Mouse (Mus musculus): ENCODE data around the gene Pik3r1. TPM values are rescaled to one million over a fixed set of nuclear protein-coding genes. Genes with fewer than 3 reads are reported as not detected.

Pik3r1 gene
- total RNA-seq, 1 experiment, result 7.3 TPM

- H3K9ac ChIP-seq (ENCODE audit: insufficient read depth, low read depth, low read length, poor library complexity, severe bottlenecking), result no peak overlapping the region
- H3K9me3 ChIP-seq (ENCODE audit: control insufficient read depth, insufficient read depth, low read depth, low read length), result no peaks in the 10 kb centered on the region
- H3K4me1 ChIP-seq (ENCODE audit: control insufficient read depth in 2 of 2, insufficient read depth in 2 of 2, low read length in 2 of 2, poor library complexity in 1 of 2), result peaks cover 0 to 7% of the 10 kb centered on the region in 2 experiments; a peak in 1 of 4 replicates
- TF ChIP-seq MAFK (IDR thresholded peaks at IDR 0.05; ENCODE audit: insufficient read depth, low read depth, low read length), result no peak
- no peak for TF ChIP-seq ZC3H11A (IDR thresholded peaks at IDR 0.05; ENCODE audit: borderline replicate concordance, low read depth, low read length)
- no peak for TF ChIP-seq CHD2 (IDR thresholded peaks at IDR 0.05; ENCODE audit: low read depth, low read length)
- TF ChIP-seq HCFC1 (IDR thresholded peaks at IDR 0.05; ENCODE audit: borderline replicate concordance, insufficient read depth, low read length), result no peak
- TF ChIP-seq ZNF384 (IDR thresholded peaks at IDR 0.05; ENCODE audit: low read depth, low read length), result no peak
- in situ Hi-C loops (cut with MboI; ENCODE audit: low sequenced_read_pairs in 2 of 2, unreplicated experiment in 2 of 2), result no loop called here
- no peaks in the 10 kb centered on the region for H3K36me3 ChIP-seq (ENCODE audit: control insufficient read depth, insufficient read depth, low read length, poor library complexity, severe bottlenecking)
- DNase-seq (ENCODE audit: low read depth, low spot score), result no peak
- H3K4me3 ChIP-seq (ENCODE audit: insufficient read depth in 1 of 2, low read depth in 1 of 2, low read length in 2 of 2, poor library complexity in 1 of 2, severe bottlenecking in 1 of 2), result no peak overlapping the region
- H3K27ac ChIP-seq (ENCODE audit: insufficient read depth, low read depth, low read length, poor library complexity, severe bottlenecking), result no peak overlapping the region
Measured at GRCm38 (mm10) chr13:101696316-101696715, 71.7 kb downstream of the Pik3r1 start.

- no peak overlapping the region for H3K27ac ChIP-seq (ENCODE audit: insufficient read depth, low read depth, low read length, poor library complexity, severe bottlenecking)
- in situ Hi-C loops (cut with MboI; ENCODE audit: low sequenced_read_pairs in 2 of 2, unreplicated experiment in 2 of 2), result no loop called here
- H3K9ac ChIP-seq (ENCODE audit: insufficient read depth, low read depth, low read length, poor library complexity, severe bottlenecking), result no peak overlapping the region
- no peak overlapping the region for H3K4me3 ChIP-seq (ENCODE audit: insufficient read depth in 1 of 2, low read depth in 1 of 2, low read length in 2 of 2, poor library complexity in 1 of 2, severe bottlenecking in 1 of 2)
- peaks cover 0 to 7% of the 10 kb centered on the region in 2 experiments; a peak in 1 of 4 replicates for H3K4me1 ChIP-seq (ENCODE audit: control insufficient read depth in 2 of 2, insufficient read depth in 2 of 2, low read length in 2 of 2, poor library complexity in 1 of 2)
- TF ChIP-seq MAFK (IDR thresholded peaks at IDR 0.05; ENCODE audit: insufficient read depth, low read depth, low read length), result no peak
- TF ChIP-seq ZC3H11A (IDR thresholded peaks at IDR 0.05; ENCODE audit: borderline replicate concordance, low read depth, low read length), result peak; percentile 85
- peak; percentile 69 for DNase-seq (ENCODE audit: low read depth, low spot score)
- no peaks in the 10 kb centered on the region for H3K36me3 ChIP-seq (ENCODE audit: control insufficient read depth, insufficient read depth, low read length, poor library complexity, severe bottlenecking)
- no peaks in the 10 kb centered on the region for H3K9me3 ChIP-seq (ENCODE audit: control insufficient read depth, insufficient read depth, low read depth, low read length)
Measured at GRCm38 (mm10) chr13:101695876-101696275, 72.1 kb downstream of the Pik3r1 start.

- H3K4me3 ChIP-seq (ENCODE audit: insufficient read depth in 1 of 2, low read depth in 1 of 2, low read length in 2 of 2, poor library complexity in 1 of 2, severe bottlenecking in 1 of 2), result peak overlapping the region; percentile 57 to 68
- in situ Hi-C loops (cut with MboI; ENCODE audit: low sequenced_read_pairs in 2 of 2, unreplicated experiment in 2 of 2), result no loop called here
- no peak overlapping the region; the same call in 1 of the 2 replicates for H3K9ac ChIP-seq (ENCODE audit: insufficient read depth, low read depth, low read length, poor library complexity, severe bottlenecking)
- DNase-seq (ENCODE audit: low read depth, low spot score), result peak; percentile 37
- no peaks in the 10 kb centered on the region for H3K36me3 ChIP-seq (ENCODE audit: control insufficient read depth, insufficient read depth, low read length, poor library complexity, severe bottlenecking)
- no peak overlapping the region for H3K27ac ChIP-seq (ENCODE audit: insufficient read depth, low read depth, low read length, poor library complexity, severe bottlenecking)
- peaks cover 0 to 7% of the 10 kb centered on the region in 2 experiments; a peak in 1 of 4 replicates for H3K4me1 ChIP-seq (ENCODE audit: control insufficient read depth in 2 of 2, insufficient read depth in 2 of 2, low read length in 2 of 2, poor library complexity in 1 of 2)
- no peaks in the 10 kb centered on the region for H3K9me3 ChIP-seq (ENCODE audit: control insufficient read depth, insufficient read depth, low read depth, low read length)
- TF ChIP-seq CHD2 (IDR thresholded peaks at IDR 0.05; ENCODE audit: low read depth, low read length), result no peak
- TF ChIP-seq HCFC1 (IDR thresholded peaks at IDR 0.05; ENCODE audit: borderline replicate concordance, insufficient read depth, low read length), result no peak
- peak; percentile 97 for TF ChIP-seq MAFK (IDR thresholded peaks at IDR 0.05; ENCODE audit: insufficient read depth, low read depth, low read length)
- no peak for TF ChIP-seq ZNF384 (IDR thresholded peaks at IDR 0.05; ENCODE audit: low read depth, low read length)
- TF ChIP-seq ZC3H11A (IDR thresholded peaks at IDR 0.05; ENCODE audit: borderline replicate concordance, low read depth, low read length), result no peak
Measured at GRCm38 (mm10) chr13:101694496-101695251, 73.3 kb downstream of the Pik3r1 start.

GRCm38 (mm10) chr13:101693967-101694495, 74.0 kb downstream of the Pik3r1 start:
- Histone ChIP-seq H3K27ac (ENCODE audit: insufficient read depth, low read depth, low read length, poor library complexity, severe bottlenecking) (no peak overlapping the region), H3K36me3 (ENCODE audit: control insufficient read depth, insufficient read depth, low read length, poor library complexity, severe bottlenecking) (no peaks in the 10 kb centered on the region), H3K4me1 (ENCODE audit: control insufficient read depth in 2 of 2, insufficient read depth in 2 of 2, low read length in 2 of 2, poor library complexity in 1 of 2) (peaks cover 0 to 7% of the 10 kb centered on the region in 2 experiments; a peak in 1 of 4 replicates), H3K9me3 (ENCODE audit: control insufficient read depth, insufficient read depth, low read depth, low read length) (no peaks in the 10 kb centered on the region), H3K9ac (ENCODE audit: insufficient read depth, low read depth, low read length, poor library complexity, severe bottlenecking) (no peak overlapping the region), H3K4me3 (ENCODE audit: insufficient read depth in 1 of 2, low read depth in 1 of 2, low read length in 2 of 2, poor library complexity in 1 of 2, severe bottlenecking in 1 of 2) (peak overlapping the region; percentile 57 to 68)
- no peak for TF ChIP-seq CHD2 (IDR thresholded peaks at IDR 0.05; ENCODE audit: low read depth, low read length)
- no peak for TF ChIP-seq HCFC1 (IDR thresholded peaks at IDR 0.05; ENCODE audit: borderline replicate concordance, insufficient read depth, low read length)
- no peak for TF ChIP-seq ZC3H11A (IDR thresholded peaks at IDR 0.05; ENCODE audit: borderline replicate concordance, low read depth, low read length)
- peak; percentile 81 for TF ChIP-seq ZNF384 (IDR thresholded peaks at IDR 0.05; ENCODE audit: low read depth, low read length)
- in situ Hi-C loops (cut with MboI; ENCODE audit: low sequenced_read_pairs in 2 of 2, unreplicated experiment in 2 of 2), result no loop called here
- peak; percentile 9 for DNase-seq (ENCODE audit: low read depth, low spot score)

All from ES-E14 (cell line).